Mouse (Mus musculus): ENCODE measurements at regions not wholly inside any gene's neighbourhood (a gene's known extent, or its start where the extent isn't known, plus 50 kb on each side); places are given as distances from the start of the nearest gene placed in this dataset.
A peak's percentile ranks its signal among the peaks of the same experiment; 100 is the strongest.

- DNase-seq: no peak
Measured at GRCm38 (mm10) chr13:35079685-35080084, 52.8 kb upstream of the Eci2 start.

- no peak for DNase-seq
Measured at GRCm38 (mm10) chr13:35085386-35085785, 58.5 kb upstream of the Eci2 start.

- peak; percentile 83 for DNase-seq
Measured at GRCm38 (mm10) chr13:35087246-35088040, 60.5 kb upstream of the Eci2 start.

GRCm38 (mm10) chr13:35091155-35091554, 64.3 kb upstream of the Eci2 start:
- no peak for DNase-seq

GRCm38 (mm10) chr13:35119782-35120181, 92.9 kb upstream of the Eci2 start:
- DNase-seq: no peak

GRCm38 (mm10) chr13:35129475-35129874, 102.6 kb upstream of the Eci2 start:
- DNase-seq: no peak

- no peak for DNase-seq
Measured at GRCm38 (mm10) chr13:35131272-35132185, 104.6 kb upstream of the Eci2 start.

- no peak for DNase-seq
Measured at GRCm38 (mm10) chr13:35151629-35152028, 124.7 kb upstream of the Eci2 start.

GRCm38 (mm10) chr13:35159456-35159855, 132.6 kb upstream of the Eci2 start:
- no peak for DNase-seq

GRCm38 (mm10) chr13:35160767-35161166, 133.9 kb upstream of the Eci2 start:
- DNase-seq: no peak

- DNase-seq: peak; percentile 70
Measured at GRCm38 (mm10) chr13:35166080-35166479, 139.2 kb upstream of the Eci2 start.

GRCm38 (mm10) chr13:35166831-35167541, 140.1 kb upstream of the Eci2 start:
- DNase-seq: no peak

GRCm38 (mm10) chr13:35171562-35172254, 144.8 kb upstream of the Eci2 start:
- no peak for DNase-seq

GRCm38 (mm10) chr13:35173522-35173921, 146.6 kb upstream of the Eci2 start:
- no peak for DNase-seq

- no peak for DNase-seq
Measured at GRCm38 (mm10) chr13:35175587-35175986, 148.7 kb upstream of the Eci2 start.

- DNase-seq: no peak
Measured at GRCm38 (mm10) chr13:35177305-35177704, 150.4 kb upstream of the Eci2 start.

- peak; percentile 69 for DNase-seq
Measured at GRCm38 (mm10) chr13:35189028-35189711, 162.3 kb upstream of the Eci2 start.

- no peak for DNase-seq
Measured at GRCm38 (mm10) chr13:35202069-35202468, 175.2 kb upstream of the Eci2 start.

- no peak for DNase-seq
Measured at GRCm38 (mm10) chr13:35208319-35208718, 181.4 kb upstream of the Eci2 start.

- peak; percentile 6 for DNase-seq
Measured at GRCm38 (mm10) chr13:35209551-35209950, 182.7 kb upstream of the Eci2 start.

- DNase-seq: no peak
Measured at GRCm38 (mm10) chr13:35211834-35212233, 184.9 kb upstream of the Eci2 start.
